Mouse (Mus musculus) ES-E14 (cell line): ENCODE data around the gene Thtpa. TPM values are rescaled to one million over a fixed set of nuclear protein-coding genes. Genes with fewer than 3 reads are reported as not detected.
A peak's percentile ranks its signal among the peaks of the same experiment; 100 is the strongest.

ENCODE experiments used
- DNase-seq: peaks from one replicate; pipeline ENCODE4 v3.0.0-alpha.2; 2013; ENCODE audit warnings: low read depth, low spot score
- H3K27ac ChIP-seq: 2 replicates; pipeline ENCODE4 v1.5.1; 2012; ENCODE audit warnings: low read depth, mild to moderate bottlenecking, low read length, moderate library complexity, mixed read lengths; ENCODE audit not compliant: poor library complexity, insufficient read depth, severe bottlenecking
- H3K36me3 ChIP-seq: 2 replicates; pipeline ENCODE4 v1.6.1; 2012; ENCODE audit warnings: mild to moderate bottlenecking, low read length, moderate library complexity, mixed read lengths; ENCODE audit not compliant: control insufficient read depth, poor library complexity, insufficient read depth, severe bottlenecking
- H3K4me1 ChIP-seq, 2 experiments: fragments of 150-350 bp in 1 of 2; sonication (generic) in 1 of 2; 2 replicates each; pipeline ENCODE4 v1.6.1; 2012; ENCODE audit warnings: low read length in 2 of 2, mild to moderate bottlenecking in 1 of 2, mixed read lengths in 1 of 2; ENCODE audit not compliant: control insufficient read depth in 2 of 2, insufficient read depth in 2 of 2, poor library complexity in 1 of 2
- H3K4me3 ChIP-seq, 2 experiments: fragments of 150-350 bp in 1 of 2; sonication (generic) in 1 of 2; 2 replicates each; pipeline ENCODE4 v1.5.1; 2012; ENCODE audit warnings: low read length in 2 of 2, low read depth in 1 of 2, mild to moderate bottlenecking in 1 of 2, mixed read lengths in 1 of 2; ENCODE audit not compliant: insufficient read depth in 1 of 2, poor library complexity in 1 of 2, severe bottlenecking in 1 of 2
- H3K9ac ChIP-seq: 2 replicates; pipeline ENCODE4 v1.6.1; 2012; ENCODE audit warnings: low read depth, mild to moderate bottlenecking, low read length, mixed read lengths; ENCODE audit not compliant: poor library complexity, insufficient read depth, severe bottlenecking
- H3K9me3 ChIP-seq: fragments of 150-350 bp; sonication (generic); 2 replicates; pipeline ENCODE4 v1.6.1; 2012; ENCODE audit warnings: low read depth, mild to moderate bottlenecking, low read length; ENCODE audit not compliant: control insufficient read depth, insufficient read depth
- CHD2 ChIP-seq: IDR thresholded peaks from 2 replicates; pipeline ENCODE4 v1.6.1; 2014; ENCODE audit warnings: mild to moderate bottlenecking, low read depth, low read length, inconsistent platforms
- HCFC1 ChIP-seq: IDR thresholded peaks from 2 replicates; pipeline ENCODE4 v1.6.1; 2012; ENCODE audit warnings: low read length, inconsistent platforms, borderline replicate concordance; ENCODE audit not compliant: insufficient read depth
- MAFK ChIP-seq: IDR thresholded peaks from 2 replicates; pipeline ENCODE4 v1.6.1; 2014; ENCODE audit warnings: mild to moderate bottlenecking, low read depth, low read length, inconsistent platforms; ENCODE audit not compliant: insufficient read depth
- ZC3H11A ChIP-seq: IDR thresholded peaks from 2 replicates; pipeline ENCODE4 v1.6.1; 2012; ENCODE audit warnings: low read depth, mild to moderate bottlenecking, inconsistent platforms, low read length, borderline replicate concordance
- ZNF384 ChIP-seq: IDR thresholded peaks from 2 replicates; pipeline ENCODE4 v1.6.1; 2012; ENCODE audit warnings: low read depth, low read length, inconsistent platforms
- in situ Hi-C, 2 experiments: fragments of 600-800 bp; cut with MboI; formaldehyde crosslinking; loops; one replicate each; pipeline ENCODE4 v1.15.1; 2025; ENCODE audit warnings: low sequenced_read_pairs in 2 of 2, inconsistent platforms in 1 of 2; ENCODE audit not compliant: unreplicated experiment in 2 of 2
- total RNA-seq: library from RNA; depleted of rRNA; stranded (reverse); fragments of 300-350 nt; gene quantifications from 2 replicates; pipeline ENCODE4 v1.2.3, GENCODE M21; 2012

Gene Thtpa
- total RNA-seq, 1 experiment: 7.9 TPM

- peaks cover 5 to 17% of the 10 kb centered on the region in 2 experiments; a peak in 3 of 4 replicates for H3K4me1 ChIP-seq
- no peak overlapping the region for H3K27ac ChIP-seq
- H3K4me3 ChIP-seq: no peak overlapping the region
Measured at GRCm38 (mm10) chr14:55110076-55110475, 15.5 kb downstream of the Thtpa start.

GRCm38 (mm10) chr14:55111720-55112119 lies 17.1 kb downstream of the Thtpa start:
- H3K9ac ChIP-seq: no peak overlapping the region
- H3K4me3 ChIP-seq: no peak overlapping the region
- TF ChIP-seq HCFC1: no peak
- TF ChIP-seq ZNF384: no peak
- TF ChIP-seq MAFK: no peak
- no peak for TF ChIP-seq ZC3H11A
- no peak for TF ChIP-seq CHD2
- DNase-seq: no peak
- H3K36me3 ChIP-seq: no peaks in the 10 kb centered on the region
- in situ Hi-C loops: no loop called here
- H3K4me1 ChIP-seq: peaks cover 5 to 13% of the 10 kb centered on the region in 2 experiments; a peak in 3 of 4 replicates
- no peak overlapping the region for H3K27ac ChIP-seq
- no peaks in the 10 kb centered on the region for H3K9me3 ChIP-seq

More at GRCm38 (mm10) chr14:55110076-55110475, 15.5 kb downstream of the Thtpa start:
- in situ Hi-C loops: no loop called here
- Histone ChIP-seq H3K36me3 (no peaks in the 10 kb centered on the region), H3K9ac (no peak overlapping the region), H3K9me3 (no peaks in the 10 kb centered on the region)
- TF ChIP-seq ZC3H11A (no peak), CHD2 (no peak), HCFC1 (no peak), ZNF384 (no peak), MAFK (no peak)
- no peak for DNase-seq

DNA sequence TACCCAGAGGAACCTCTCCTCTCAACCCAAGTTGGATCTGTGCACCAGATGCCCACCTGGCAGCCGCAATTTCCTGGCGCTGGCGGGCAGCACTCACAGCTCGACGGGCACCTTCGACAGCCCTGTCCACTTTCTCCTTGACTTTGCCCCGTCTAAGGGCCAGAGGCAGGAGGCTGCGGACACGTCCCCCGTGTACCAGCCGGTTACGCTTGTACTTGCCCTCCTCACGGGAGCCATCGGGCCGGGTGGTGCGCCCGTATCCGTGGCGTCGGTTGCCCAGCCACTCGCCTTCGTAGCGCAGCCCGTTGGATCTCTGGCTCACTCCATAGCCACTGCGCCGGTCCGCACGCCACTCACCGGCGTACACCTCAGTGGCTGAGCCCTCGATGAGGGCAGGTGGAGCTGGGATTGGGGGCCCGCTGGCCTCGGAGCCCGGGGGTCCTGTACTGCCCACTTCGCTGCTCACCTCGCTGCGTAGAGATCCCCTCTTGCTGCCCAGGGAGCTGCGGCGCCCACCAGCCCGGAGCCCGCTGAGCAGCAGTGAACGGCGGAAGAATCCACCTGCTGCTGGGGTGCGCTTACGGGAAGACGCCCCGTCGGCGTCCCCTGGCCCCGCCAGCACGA lies 18.9 kb downstream of the Thtpa start:
- H3K9ac ChIP-seq: peak overlapping the region; percentile 36; the same call in 1 of the 2 replicates
- H3K36me3 ChIP-seq: no peaks in the 10 kb centered on the region
- H3K4me3 ChIP-seq: peak overlapping the region; percentile 60 to 89
- no peak for DNase-seq
- in situ Hi-C loops: no loop called here
- no peaks in the 10 kb centered on the region for H3K9me3 ChIP-seq
- no peak for TF ChIP-seq ZNF384
- TF ChIP-seq ZC3H11A: no peak
- no peak for TF ChIP-seq CHD2
- no peak for TF ChIP-seq MAFK
- TF ChIP-seq HCFC1: no peak
- peaks cover 5 to 14% of the 10 kb centered on the region in 2 experiments; a peak in 3 of 4 replicates for H3K4me1 ChIP-seq
- H3K27ac ChIP-seq: no peak overlapping the region

- Histone ChIP-seq H3K27ac (no peak overlapping the region), H3K36me3 (no peaks in the 10 kb centered on the region), H3K4me1 (peaks cover 5 to 13% of the 10 kb centered on the region in 2 experiments; a peak in 3 of 4 replicates), H3K9ac (peak overlapping the region; percentile 47; the same call in 1 of the 2 replicates), H3K9me3 (no peaks in the 10 kb centered on the region), H3K4me3 (peak overlapping the region; percentile 66 to 89)
- in situ Hi-C loops: no loop called here
- no peak for TF ChIP-seq MAFK
- TF ChIP-seq ZNF384: no peak
- TF ChIP-seq ZC3H11A: no peak
- no peak for TF ChIP-seq HCFC1
- TF ChIP-seq CHD2: no peak
- no peak for DNase-seq
Measured at GRCm38 (mm10) chr14:55113975-55114645, 19.5 kb downstream of the Thtpa start.
